Mouse (Mus musculus) kidney, adult 11 months (tissue): Measurements from ENCODE around the gene Tle2.
A peak's percentile ranks its signal among the peaks of the same experiment; 100 is the strongest.

ENCODE experiments used
- DNase-seq: peaks from one replicate; pipeline ENCODE4 v3.0.0; 2022

Tle2 gene

DNA sequence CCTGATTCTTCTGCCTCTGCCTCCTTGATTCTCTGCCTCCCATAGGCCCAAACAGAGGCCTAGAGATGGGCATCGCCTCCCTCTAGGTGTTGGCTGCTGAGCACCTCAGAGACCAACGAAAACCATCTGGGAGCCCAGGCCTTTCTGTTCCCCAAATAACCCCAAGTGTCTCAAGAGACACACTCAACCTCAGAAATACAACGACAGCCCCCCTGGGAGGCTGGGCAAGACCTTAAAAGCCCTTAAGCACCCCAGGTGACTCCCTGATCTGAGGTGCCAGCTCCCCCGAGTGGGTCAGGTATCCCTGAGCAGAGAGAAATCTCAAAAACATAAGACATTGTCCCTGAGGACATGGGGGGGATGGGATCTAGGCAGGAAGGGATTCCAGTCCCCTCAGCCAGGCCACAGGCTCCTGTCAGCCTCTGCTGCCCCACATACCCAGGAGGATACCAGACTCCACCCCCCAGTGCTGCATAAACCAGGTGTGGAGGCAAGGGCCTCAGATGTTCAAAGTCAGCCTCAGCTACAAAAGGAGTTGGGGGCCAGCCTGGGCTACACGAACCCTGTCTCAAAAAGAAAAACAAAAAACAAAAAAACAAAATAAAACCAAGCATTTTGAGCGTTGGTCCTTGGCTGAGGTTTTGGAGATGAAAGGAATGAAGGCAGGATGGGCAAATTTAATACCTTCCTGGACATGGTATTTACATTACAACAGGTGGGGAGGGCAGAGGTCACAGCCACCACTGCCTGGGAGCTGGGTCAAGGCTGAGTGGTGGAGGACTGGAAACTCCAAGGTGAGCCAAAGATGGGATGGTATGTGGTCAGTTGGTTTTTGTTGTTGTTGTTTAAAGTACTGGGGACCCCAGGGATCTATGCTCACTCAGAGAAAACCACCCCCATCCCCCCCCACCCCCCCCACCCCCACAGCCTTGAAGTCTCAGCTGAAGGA, 20.3 kb upstream of the Tle2 start:
- DNase-seq = no peak

- no peak for DNase-seq
These were observed 18.1 kb upstream of the Tle2 start for GRCm38 (mm10) chr10:81556282-81556681.

GRCm38 (mm10) chr10:81557491-81557890, 16.9 kb upstream of the Tle2 start:
- DNase-seq = no peak

- DNase-seq = peak; percentile 78
These were observed 15.2 kb upstream of the Tle2 start, which contains the start of gene Aes for GRCm38 (mm10) chr10:81559163-81559626. Gene Aes, plus strand, starts transcription at chr10:81559488.

GRCm38 (mm10) chr10:81559627-81560539, 14.5 kb upstream of the Tle2 start:
- DNase-seq = peak; percentile 68

DNA sequence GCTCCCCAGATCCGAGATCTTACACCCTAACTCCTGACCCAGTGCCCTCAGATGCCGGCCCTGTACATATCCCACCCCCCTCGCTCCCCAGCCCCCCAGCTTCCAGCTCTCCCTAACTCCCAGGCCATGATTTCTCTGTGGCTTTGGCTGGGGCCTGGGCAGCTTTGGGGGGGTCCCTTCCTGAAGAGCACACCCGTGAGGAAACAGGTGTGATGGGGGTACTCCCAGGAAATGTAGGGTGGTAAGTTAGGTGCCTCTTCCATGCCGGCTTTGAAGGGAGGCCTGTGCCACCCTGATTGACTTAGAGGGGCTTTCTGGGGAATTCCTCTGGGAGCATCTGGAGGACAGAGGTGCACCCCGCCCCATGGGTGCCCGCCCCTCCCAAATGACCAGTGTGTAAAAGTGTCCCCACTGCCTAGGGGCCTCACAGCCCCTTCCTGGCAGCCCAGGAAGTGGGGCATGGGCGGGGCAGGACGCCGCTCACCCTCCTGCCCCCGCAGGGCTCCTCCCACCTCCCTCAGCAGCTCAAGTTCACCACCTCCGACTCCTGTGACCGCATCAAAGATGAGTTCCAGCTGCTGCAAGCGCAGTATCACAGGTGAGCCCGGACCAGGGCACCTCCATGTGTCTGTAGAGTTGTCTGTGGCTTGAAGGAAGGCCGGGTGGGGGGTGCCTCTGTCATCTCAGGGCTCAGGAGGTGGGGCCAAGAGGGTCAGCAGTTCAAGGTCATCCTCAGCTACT, 13.5 kb upstream of the Tle2 start:
- DNase-seq = peak; percentile 69

GRCm38 (mm10) chr10:81562411-81562810, 11.9 kb upstream of the Tle2 start:
- DNase-seq = no peak

DNA sequence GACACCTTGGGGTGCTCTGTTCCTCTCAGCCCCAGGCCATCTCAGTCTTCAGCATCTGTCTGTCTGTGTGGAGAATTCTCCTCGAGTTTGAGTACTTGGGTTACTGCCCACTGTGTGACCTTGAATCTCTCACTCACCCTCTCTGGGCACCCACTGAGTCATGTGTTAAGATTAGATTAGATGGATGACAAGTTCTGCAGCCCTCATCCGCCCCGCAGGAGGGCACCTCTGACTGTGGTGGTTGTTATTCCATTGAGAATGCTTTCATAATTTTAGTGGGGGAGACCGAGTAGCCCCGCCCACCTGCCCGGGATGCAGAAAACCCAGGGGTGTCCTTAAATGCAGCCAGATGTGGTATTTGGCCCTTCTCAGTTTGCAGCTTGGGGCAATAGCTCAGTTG, 10.9 kb upstream of the Tle2 start:
- no peak for DNase-seq

- DNase-seq = peak; percentile 80
These were observed 10.1 kb upstream of the Tle2 start for GRCm38 (mm10) chr10:81564216-81564615.

- DNase-seq = peak; percentile 65
These were observed 9.6 kb upstream of the Tle2 start for GRCm38 (mm10) chr10:81564734-81565133.

- no peak for DNase-seq
These were observed 8.8 kb upstream of the Tle2 start for GRCm38 (mm10) chr10:81565257-81566228.

- peak; percentile 78 for DNase-seq
These were observed 5.8 kb upstream of the Tle2 start for GRCm38 (mm10) chr10:81568381-81569191.

- peak; percentile 29 for DNase-seq
These were observed 4.7 kb upstream of the Tle2 start for GRCm38 (mm10) chr10:81569507-81570237.

DNA sequence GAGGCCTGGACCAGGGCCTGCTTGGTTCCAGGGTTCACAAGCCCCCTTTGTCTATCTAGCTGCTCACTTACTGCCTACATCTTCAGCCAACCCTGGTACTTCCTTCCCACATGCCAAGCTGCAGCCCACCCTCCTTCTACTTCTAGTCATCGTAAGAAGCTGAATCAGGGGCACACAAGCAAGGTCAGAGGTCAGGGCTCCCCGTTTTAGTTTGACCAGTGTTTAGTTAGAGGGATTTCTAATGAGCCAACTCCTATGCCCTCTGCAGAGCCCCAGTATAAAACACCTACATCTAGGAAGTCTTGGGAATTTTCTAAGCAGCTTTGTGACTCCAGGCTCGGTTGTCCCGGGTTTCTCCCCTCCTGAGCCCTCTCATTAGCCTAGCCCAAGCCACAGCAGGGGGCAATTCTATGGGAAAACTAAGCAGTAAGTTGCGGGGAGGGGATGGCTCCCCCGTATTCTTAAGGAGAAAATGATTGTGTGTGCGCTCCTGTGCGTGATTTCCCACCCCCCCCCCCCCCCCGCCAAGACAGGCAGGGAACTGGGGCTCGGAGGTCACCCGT, 4.0 kb upstream of the Tle2 start:
- no peak for DNase-seq

GRCm38 (mm10) chr10:81570831-81571500, 3.4 kb upstream of the Tle2 start:
- DNase-seq = peak; percentile 96

DNA sequence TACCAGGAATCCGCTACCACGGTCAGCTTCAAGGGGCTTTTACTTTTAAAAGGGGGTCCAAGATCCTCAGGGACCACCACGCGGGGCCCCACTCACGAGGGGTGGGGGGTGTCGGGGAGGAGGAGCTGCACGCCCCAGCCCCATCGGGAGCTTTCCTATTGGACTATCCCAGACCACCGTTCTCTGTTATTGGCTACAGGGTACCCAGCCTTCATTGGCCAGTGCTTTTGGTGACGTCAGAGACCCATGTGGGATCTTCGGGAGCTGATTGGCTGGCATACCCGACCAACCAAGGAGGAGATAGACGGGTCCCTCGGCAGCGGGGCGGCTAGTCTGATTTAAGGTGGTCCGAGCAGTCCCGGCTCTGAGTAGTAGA, 2.9 kb upstream of the Tle2 start:
- DNase-seq = peak; percentile 100

DNA sequence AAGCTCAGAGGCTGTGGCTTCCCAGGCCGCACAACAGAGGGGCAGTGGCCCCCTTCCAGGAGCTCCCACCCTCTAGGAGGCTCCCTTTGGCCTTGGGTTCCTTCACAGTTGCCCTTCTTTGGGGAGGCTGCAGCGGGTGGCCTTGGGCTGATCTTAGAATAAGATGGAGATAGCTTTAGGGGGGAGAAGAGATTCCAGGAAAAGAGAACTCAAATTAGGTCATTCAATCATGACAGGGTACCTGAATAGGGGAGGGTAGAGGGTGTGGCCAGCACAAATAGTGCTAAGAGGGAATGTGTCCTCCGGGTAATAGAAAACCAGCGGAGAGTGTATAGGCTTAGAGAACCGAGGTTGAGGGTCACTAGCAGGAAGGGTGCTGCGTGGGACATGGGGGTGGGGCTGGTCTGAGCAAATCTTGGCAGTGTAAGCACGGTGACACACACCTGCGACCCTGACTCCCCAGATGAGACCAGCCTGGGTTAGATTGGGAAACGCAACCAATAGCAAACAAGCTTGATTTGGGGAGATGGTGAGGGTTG, 2.2 kb upstream of the Tle2 start:
- DNase-seq = peak; percentile 54

DNA sequence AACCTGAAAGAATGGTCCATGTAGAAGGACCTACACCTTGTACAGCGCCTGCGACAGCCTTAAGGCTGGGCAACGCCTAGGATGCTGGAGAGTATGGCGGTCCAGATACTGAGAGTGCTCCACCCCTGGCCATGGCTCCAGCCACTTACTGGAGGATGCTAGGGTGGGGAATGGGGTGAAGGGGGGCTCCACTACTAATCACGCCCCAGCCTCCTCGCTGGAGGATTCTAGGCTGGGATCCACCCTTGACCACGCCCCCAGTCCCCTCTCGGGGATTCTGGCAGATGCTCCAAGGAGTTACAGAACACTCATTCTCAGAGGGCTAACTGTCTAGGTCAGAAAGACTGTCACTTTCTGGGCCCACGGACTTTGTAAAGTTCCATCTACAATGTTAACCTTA, 1.4 kb upstream of the Tle2 start:
- no peak for DNase-seq

DNA sequence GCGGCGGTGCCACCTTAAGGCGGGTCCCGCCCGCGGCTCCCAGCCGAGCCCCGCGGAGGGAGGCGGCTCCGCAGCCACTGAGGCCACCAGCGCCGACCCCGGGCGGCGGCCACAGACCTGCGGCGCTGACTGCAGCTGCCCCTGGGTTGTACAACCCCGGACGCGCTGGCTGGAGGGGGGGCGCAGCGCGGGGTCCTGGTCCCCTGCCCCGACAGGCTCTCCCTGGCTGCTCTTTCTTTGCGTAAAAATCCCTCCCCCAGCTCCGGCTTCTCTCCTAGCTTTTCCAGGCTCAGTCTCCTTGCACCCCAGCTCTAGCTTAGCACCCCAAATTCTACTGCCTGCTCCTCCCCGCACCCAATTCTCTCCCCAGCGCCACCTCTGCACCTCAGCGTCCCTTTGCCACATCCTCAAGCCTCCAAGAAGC, 859 bp downstream of the Tle2 start:
- DNase-seq = peak; percentile 45
